Comparison of ENCODE assay signal across 12 mouse cellular contexts in the genomic region with DNA sequence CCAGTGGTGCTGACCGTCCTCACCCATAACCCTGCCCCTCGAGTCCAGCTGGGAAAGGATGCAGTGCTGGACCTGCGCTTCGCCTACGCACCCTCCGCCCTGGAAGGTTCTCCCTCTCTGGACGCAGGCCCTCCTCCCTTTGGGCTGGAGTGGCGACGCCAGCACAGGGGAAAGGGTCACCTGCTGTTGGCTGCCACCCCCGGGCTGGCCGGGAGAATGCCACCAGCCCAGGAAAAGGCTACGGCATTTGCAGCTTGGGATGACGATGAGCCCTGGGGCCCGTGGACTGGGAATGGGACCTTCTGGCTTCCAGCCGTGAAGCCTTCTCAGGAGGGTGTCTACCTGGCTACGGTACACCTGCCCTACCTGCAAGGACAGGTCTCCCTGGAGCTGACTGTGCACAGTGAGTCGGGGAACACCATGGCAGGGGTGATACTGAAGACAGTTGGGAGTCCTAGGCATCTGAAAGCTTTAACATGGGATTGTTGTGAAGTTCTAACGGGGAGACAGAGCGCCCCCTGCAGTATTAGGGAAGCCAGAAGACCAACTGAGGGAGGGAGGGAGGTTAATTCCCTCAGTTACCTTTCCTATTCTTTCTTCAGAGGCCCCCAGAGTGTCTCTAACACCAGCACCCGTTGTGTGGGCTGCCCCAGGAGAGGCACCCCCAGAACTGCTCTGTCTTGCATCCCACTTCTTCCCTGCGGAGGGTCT. TPM values are rescaled to one million over a fixed set of nuclear protein-coding genes. Genes with fewer than 3 reads are reported as not detected.
DNase-seq lines count a peak whose midpoint lies in the region; ATAC-seq and TF ChIP-seq lines count a peak whose summit lies in the region.
"Had no signal": no experiment of that assay in that cellular context is flagged by ENCODE, and none has a peak within 500 bp of the region (broad histone marks: within the 10 kb centered on the region; RNA-seq: fewer than 3 reads in every experiment).

No protein-coding gene starts in this region.

- no peak overlapping the region for H3K4me2 ChIP-seq in liver, embryonic 12.5 days
- no peak overlapping the region for H3K4me2 ChIP-seq in hindbrain, embryonic 13.5 days
- H3K4me2 ChIP-seq: embryonic facial prominence, embryonic 15.5 days; limb, embryonic 15.5 days had no signal

- DNase-seq in gastrocnemius, adult 2 months, result peak; percentile 19
- DNase-seq in gastrocnemius, postnatal 36 days, result no peak
- DNase-seq in left cerebral cortex, adult 2 months (ENCODE audit: extremely low spot score in 1 of 2, low spot score in 2 of 2), result no peak
- DNase-seq in left cerebral cortex, adult 18-20 months (ENCODE audit: low spot score in 2 of 2), result no peak
- peak; percentile 61 for DNase-seq in ES-CJ7 (ENCODE audit: low read depth, low spot score)
- no peak for DNase-seq in right cerebral cortex, adult 18-20 months
- DNase-seq: forebrain, postnatal 0 days had no signal

- intact Hi-C loops in gastrocnemius, adult 2 months (cut with DNase I), result no loop called here
- intact Hi-C loops in gastrocnemius, postnatal 36 days (cut with DNase I), result no loop called here
- intact Hi-C loops in left cerebral cortex, adult 2 months (cut with DNase I), result loop anchor here (10.0 kb wide), 1 partner anchor 1541 kb away; the partner anchor contains the start of gene Wiz

- H3K9ac ChIP-seq in liver, embryonic 12.5 days, result no peak overlapping the region
- no peak overlapping the region for H3K9ac ChIP-seq in hindbrain, embryonic 13.5 days
- H3K9ac ChIP-seq: embryonic facial prominence, embryonic 15.5 days; forebrain, postnatal 0 days; limb, embryonic 15.5 days had no signal

- TF ChIP-seq CTCF in gastrocnemius, adult 2 months (IDR thresholded peaks at IDR 0.05), result no peak
- peak; percentile 6 for TF ChIP-seq CTCF in left cerebral cortex, adult 2 months (IDR thresholded peaks at IDR 0.05)

- no peaks in the 10 kb centered on the region for H3K27me3 ChIP-seq in liver, embryonic 12.5 days (replicated peaks)
- H3K27me3 ChIP-seq in hindbrain, embryonic 13.5 days, result no peaks in the 10 kb centered on the region
- H3K27me3 ChIP-seq: embryonic facial prominence, embryonic 15.5 days; limb, embryonic 15.5 days had no signal

- ATAC-seq in liver, embryonic 12.5 days, result no peak
- ATAC-seq in hindbrain, embryonic 13.5 days (ENCODE audit: low FRiP score), result no peak
- ATAC-seq: forebrain, postnatal 0 days; inflammation-experienced regulatory T-cells, adult 6 months had no signal

- peaks cover 30% of the 10 kb centered on the region for H3K36me3 ChIP-seq in liver, embryonic 12.5 days
- H3K36me3 ChIP-seq in hindbrain, embryonic 13.5 days, result peaks cover 22% of the 10 kb centered on the region

- H3K4me1 ChIP-seq in liver, embryonic 12.5 days, result peaks cover 64% of the 10 kb centered on the region
- H3K4me1 ChIP-seq in hindbrain, embryonic 13.5 days (replicated peaks), result peaks cover 28% of the 10 kb centered on the region

- no peaks in the 10 kb centered on the region for H3K9me3 ChIP-seq in liver, embryonic 12.5 days (replicated peaks)
- no peaks in the 10 kb centered on the region for H3K9me3 ChIP-seq in hindbrain, embryonic 13.5 days
- H3K9me3 ChIP-seq: embryonic facial prominence, embryonic 15.5 days; limb, embryonic 15.5 days had no signal

- no peak overlapping the region for H3K4me3 ChIP-seq in gastrocnemius, adult 2 months
- no peak overlapping the region for H3K4me3 ChIP-seq in left cerebral cortex, adult 2 months
- 0 out of 2 replicates have a peak overlapping the region, but pooled peaks have one; percentile 3 for H3K4me3 ChIP-seq in liver, embryonic 12.5 days
- H3K4me3 ChIP-seq in hindbrain, embryonic 13.5 days, result no peak overlapping the region
- H3K4me3 ChIP-seq: embryonic facial prominence, embryonic 15.5 days; limb, embryonic 15.5 days had no signal

- H3K27ac ChIP-seq in gastrocnemius, adult 2 months, result no peak overlapping the region
- no peak overlapping the region for H3K27ac ChIP-seq in left cerebral cortex, adult 2 months
- peak overlapping the region; percentile 30; the same call in 1 of the 2 replicates for H3K27ac ChIP-seq in liver, embryonic 12.5 days
- no peak overlapping the region for H3K27ac ChIP-seq in hindbrain, embryonic 13.5 days
- H3K27ac ChIP-seq: embryonic facial prominence, embryonic 15.5 days; limb, embryonic 15.5 days had no signal

- 84% methylated on average over 21 of the region's 21 CpGs for WGBS in liver, embryonic 12.5 days (ENCODE audit: insufficient replicate concordance)
- WGBS in hindbrain, embryonic 13.5 days, result 84% methylated on average over 21 of the region's 21 CpGs

RNA-seq across cellular contexts. Expression of gene Rgl2, which starts 3.8 kb away (rescaled TPM):
- 10 to 100 TPM; 31.4 to 34.0 TPM for total RNA-seq in gastrocnemius, adult 2 months (2021)
- total RNA-seq in gastrocnemius, postnatal 36 days (2021), result 10 to 100 TPM; 26.5 to 28.3 TPM
- 10 to 100 TPM; 63.4 to 74.3 TPM for total RNA-seq in left cerebral cortex, adult 2 months (2021)
- 10 to 100 TPM; 62.2 to 63.5 TPM for total RNA-seq in left cerebral cortex, adult 18-20 months (2021)
- 17.3 and 18.4 TPM in 2 replicates for polyA plus RNA-seq in liver, embryonic 12.5 days (2016; fragmentation: Nextera tagmentation; extraction: Ambion mirVana)
- 56.7 and 56.9 TPM in 2 replicates for polyA plus RNA-seq in hindbrain, embryonic 13.5 days (2015; fragmentation: Nextera tagmentation; extraction: Ambion mirVana)

RNA-seq across cellular contexts. Expression of gene Zbtb22, which starts 9.9 kb away (rescaled TPM):
- 10 to 100 TPM; 14.5 to 14.8 TPM for total RNA-seq in gastrocnemius, adult 2 months (2021)
- total RNA-seq in gastrocnemius, postnatal 36 days (2021), result 10 to 100 TPM; 12.6 to 16.6 TPM
- total RNA-seq in left cerebral cortex, adult 2 months (2021), result 10 to 100 TPM; 35.8 to 36.0 TPM
- 10 to 100 TPM; 33.0 to 35.5 TPM for total RNA-seq in left cerebral cortex, adult 18-20 months (2021)
- polyA plus RNA-seq in liver, embryonic 12.5 days (2016; fragmentation: Nextera tagmentation; extraction: Ambion mirVana), result 13.6 and 14.8 TPM in 2 replicates
- polyA plus RNA-seq in hindbrain, embryonic 13.5 days (2015; fragmentation: Nextera tagmentation; extraction: Ambion mirVana), result 16.8 and 18.7 TPM in 2 replicates

RNA-seq across cellular contexts. Expression of gene Tapbp, which starts 9.9 kb away (rescaled TPM):
- total RNA-seq in gastrocnemius, adult 2 months (2021), result 10 to 100 TPM; 34.0 to 44.4 TPM
- total RNA-seq in gastrocnemius, postnatal 36 days (2021), result 10 to 100 TPM; 31.8 to 34.7 TPM
- 10 to 100 TPM; 41.3 to 44.2 TPM for total RNA-seq in left cerebral cortex, adult 2 months (2021)
- total RNA-seq in left cerebral cortex, adult 18-20 months (2021), result 10 to 100 TPM; 42.0 to 53.5 TPM
- polyA plus RNA-seq in liver, embryonic 12.5 days (2016; fragmentation: Nextera tagmentation; extraction: Ambion mirVana), result 29.4 and 30.1 TPM in 2 replicates
- 26.8 and 29.2 TPM in 2 replicates for polyA plus RNA-seq in hindbrain, embryonic 13.5 days (2015; fragmentation: Nextera tagmentation; extraction: Ambion mirVana)

RNA-seq across cellular contexts. Expression of gene Pfdn6, which starts 14.6 kb away (rescaled TPM):
- total RNA-seq in gastrocnemius, adult 2 months (2021), result 10 to 100 TPM; 51.2 to 67.6 TPM
- 10 to 100 TPM; 56.7 to 58.6 TPM for total RNA-seq in gastrocnemius, postnatal 36 days (2021)
- total RNA-seq in left cerebral cortex, adult 2 months (2021), result 10 to 100 TPM; 93.0 to 97.6 TPM
- 10 to 100 TPM; 92.3 to 94.0 TPM for total RNA-seq in left cerebral cortex, adult 18-20 months (2021)
- 164 and 177 TPM in 2 replicates for polyA plus RNA-seq in liver, embryonic 12.5 days (2016; fragmentation: Nextera tagmentation; extraction: Ambion mirVana)
- 186 and 199 TPM in 2 replicates for polyA plus RNA-seq in hindbrain, embryonic 13.5 days (2015; fragmentation: Nextera tagmentation; extraction: Ambion mirVana)

RNA-seq across cellular contexts. Expression of gene Wdr46, which starts 14.9 kb away (rescaled TPM):
- 1 to 10 TPM; 8.6 to 8.8 TPM for total RNA-seq in gastrocnemius, adult 2 months (2021)
- total RNA-seq in gastrocnemius, postnatal 36 days (2021), result 1 to 10 TPM; 8.4 to 9.7 TPM
- 10 to 100 TPM; 14.7 to 18.4 TPM for total RNA-seq in left cerebral cortex, adult 2 months (2021)
- total RNA-seq in left cerebral cortex, adult 18-20 months (2021), result 10 to 100 TPM; 12.5 to 13.8 TPM
- 49.4 and 52.7 TPM in 2 replicates for polyA plus RNA-seq in liver, embryonic 12.5 days (2016; fragmentation: Nextera tagmentation; extraction: Ambion mirVana)
- 24.3 and 25.2 TPM in 2 replicates for polyA plus RNA-seq in hindbrain, embryonic 13.5 days (2015; fragmentation: Nextera tagmentation; extraction: Ambion mirVana)

Comparison
In these comparisons a context has a peak if more than half of its experiments do, and no peak if none do; other contexts are left out.
1. DNase-seq: peak in gastrocnemius, adult 2 months (single experiment) and ES-CJ7 (single experiment); none in gastrocnemius, postnatal 36 days (0 of 2), left cerebral cortex, adult 2 months (0 of 2), left cerebral cortex, adult 18-20 months (0 of 2) and right cerebral cortex, adult 18-20 months (single experiment).